ENCODE assay signal across 11 mouse cellular contexts in the genomic region with DNA sequence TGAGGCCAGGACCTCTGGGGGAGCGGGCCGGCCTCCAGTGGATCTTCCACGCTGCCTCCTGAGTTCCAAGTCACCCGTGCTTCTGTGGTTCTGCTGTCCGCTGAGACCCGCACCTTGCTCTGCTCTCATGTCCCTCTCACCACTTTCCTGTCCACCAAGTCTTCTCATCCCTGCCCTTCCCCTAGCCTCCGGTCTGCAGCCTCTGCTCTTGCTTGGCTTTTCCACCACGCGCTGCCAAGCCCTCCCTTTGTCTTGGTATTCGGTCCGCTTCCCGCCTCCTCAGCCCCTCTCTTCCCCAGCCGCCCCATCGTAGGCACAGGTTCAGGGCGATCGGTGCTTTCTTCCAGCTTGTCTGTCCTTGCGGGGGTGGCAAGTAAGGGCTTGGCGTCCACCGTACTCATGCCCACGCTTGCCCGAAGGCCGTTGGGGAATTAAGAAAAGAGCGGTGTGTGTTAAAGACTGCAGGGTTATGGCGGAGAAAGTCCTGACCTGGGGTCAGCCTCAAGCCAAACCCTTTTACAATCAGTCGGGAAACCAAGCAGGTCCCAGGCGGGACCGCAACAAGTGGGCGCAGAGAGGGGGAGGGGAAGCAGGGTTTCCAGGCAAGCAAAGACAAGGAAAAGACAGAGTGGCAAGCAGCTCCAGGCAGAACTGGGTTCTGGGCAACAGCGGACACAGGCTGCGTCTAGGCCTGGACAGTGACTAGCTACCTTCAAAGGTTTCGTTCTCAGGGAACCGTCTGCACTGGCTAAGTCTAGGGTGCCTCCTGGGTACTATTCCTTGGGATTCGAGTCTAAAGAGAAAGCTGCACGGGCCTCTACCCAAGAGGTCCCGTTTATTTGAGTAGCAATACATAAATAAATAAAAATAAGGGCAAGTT. TPM values are rescaled to one million over a fixed set of nuclear protein-coding genes. Genes with fewer than 3 reads are reported as not detected.
DNase-seq lines count a peak whose midpoint lies in the region; ATAC-seq lines count a peak whose summit lies in the region.
"Had no signal": no experiment of that assay in that cellular context is flagged by ENCODE, and none has a peak within 500 bp of the region (broad histone marks: within the 10 kb centered on the region; RNA-seq: fewer than 3 reads in every experiment).

No protein-coding gene starts in this region.

- H3K4me1 ChIP-seq in kidney, embryonic 14.5 days (ENCODE audit: control insufficient read depth, insufficient read depth, low read length) = peaks cover 11% of the 10 kb centered on the region
- H3K4me1 ChIP-seq in hindbrain, embryonic 10.5 days (replicated peaks) = peaks cover 73% of the 10 kb centered on the region
- H3K4me1 ChIP-seq in midbrain, embryonic 14.5 days (ENCODE audit: control insufficient read depth, insufficient read depth, low read length) = peaks cover 32% of the 10 kb centered on the region; the same call in 1 of the 2 replicates

- peaks cover 99% of the 10 kb centered on the region for H3K27me3 ChIP-seq in kidney, embryonic 14.5 days (ENCODE audit: control insufficient read depth, insufficient read depth, low read length)
- H3K27me3 ChIP-seq in hindbrain, embryonic 10.5 days (ENCODE audit: insufficient read depth, poor library complexity, severe bottlenecking) = peaks cover 89% of the 10 kb centered on the region
- H3K27me3 ChIP-seq in midbrain, embryonic 14.5 days (ENCODE audit: control insufficient read depth, insufficient read depth, low read length) = peaks cover 25% of the 10 kb centered on the region; the same call in 1 of the 2 replicates

- DNase-seq in kidney, adult 11 months = no peak
- peak; percentile 72 for DNase-seq in embryo, embryonic 10 days (ENCODE audit: low spot score)
- peak; percentile 80 for DNase-seq in hindbrain, embryonic 10.5 days (ENCODE audit: low spot score)
- DNase-seq in midbrain, embryonic 14.5 days = peak; percentile 66
- DNase-seq in gastrocnemius, postnatal 14 days = no peak
- no peak for DNase-seq in gastrocnemius, adult 8-10 months (ENCODE audit: low spot score in 2 of 2)
- no peak for DNase-seq in natural killer cell, adult 2 months (ENCODE audit: low spot score in 2 of 2)
- DNase-seq: lung, adult 2 months had no signal

- no peak overlapping the region for H3K9ac ChIP-seq in kidney, embryonic 14.5 days (ENCODE audit: low read depth, low read length)
- peak overlapping the region; percentile 51 for H3K9ac ChIP-seq in midbrain, embryonic 14.5 days (replicated peaks; ENCODE audit: low read length)
- H3K9ac ChIP-seq: heart, embryonic 15.5 days; stomach, embryonic 15.5 days had no signal

- no peaks in the 10 kb centered on the region for H3K36me3 ChIP-seq in kidney, embryonic 14.5 days (ENCODE audit: control insufficient read depth, insufficient read depth, low read length)
- peaks cover 13% of the 10 kb centered on the region for H3K36me3 ChIP-seq in hindbrain, embryonic 10.5 days
- H3K36me3 ChIP-seq in midbrain, embryonic 14.5 days (ENCODE audit: control insufficient read depth, insufficient read depth, low read length) = no peaks in the 10 kb centered on the region
- H3K36me3 ChIP-seq: heart, embryonic 15.5 days; stomach, embryonic 15.5 days had no signal

- H3K4me2 ChIP-seq in kidney, embryonic 14.5 days (replicated peaks; ENCODE audit: low read depth, low read length) = peak overlapping the region; percentile 35; the same call in 1 of the 2 replicates
- peak overlapping the region; percentile 64 for H3K4me2 ChIP-seq in midbrain, embryonic 14.5 days (ENCODE audit: low read length)
- H3K4me2 ChIP-seq: heart, embryonic 15.5 days; stomach, embryonic 15.5 days had no signal

- no peak overlapping the region for H3K27ac ChIP-seq in kidney, embryonic 14.5 days (ENCODE audit: low read depth, low read length)
- peak overlapping the region; percentile 94 for H3K27ac ChIP-seq in hindbrain, embryonic 10.5 days
- peak overlapping the region; percentile 75 for H3K27ac ChIP-seq in midbrain, embryonic 14.5 days (replicated peaks; ENCODE audit: low read depth, low read length)
- H3K27ac ChIP-seq: heart, embryonic 15.5 days; stomach, embryonic 15.5 days had no signal

- intact Hi-C loops in gastrocnemius, postnatal 14 days (cut with DNase I; ENCODE audit: low total_unique reads) = no loop called here

- H3K4me3 ChIP-seq in kidney, embryonic 14.5 days (ENCODE audit: low read length) = no peak overlapping the region
- H3K4me3 ChIP-seq in hindbrain, embryonic 10.5 days = peak overlapping the region; percentile 78
- H3K4me3 ChIP-seq in midbrain, embryonic 14.5 days (replicated peaks; ENCODE audit: low read depth, low read length) = peak overlapping the region; percentile 34
- H3K4me3 ChIP-seq: heart, embryonic 15.5 days; stomach, embryonic 15.5 days had no signal

- WGBS in kidney, embryonic 14.5 days = 1% methylated on average over 35 of the region's 35 CpGs
- WGBS in hindbrain, embryonic 10.5 days = under 1% methylated on average over 35 of the region's 35 CpGs
- under 1% methylated on average over 35 of the region's 35 CpGs for WGBS in midbrain, embryonic 14.5 days

- ATAC-seq in kidney, embryonic 14.5 days (ENCODE audit: low FRiP score, low TSS enrichment) = no peak
- ATAC-seq in midbrain, embryonic 14.5 days (ENCODE audit: low FRiP score, low TSS enrichment) = peak; percentile 29

- no peaks in the 10 kb centered on the region for H3K9me3 ChIP-seq in kidney, embryonic 14.5 days (ENCODE audit: control insufficient read depth, low read length)
- H3K9me3 ChIP-seq in hindbrain, embryonic 10.5 days = no peaks in the 10 kb centered on the region
- H3K9me3 ChIP-seq in midbrain, embryonic 14.5 days (ENCODE audit: control insufficient read depth, low read length) = no peaks in the 10 kb centered on the region
- H3K9me3 ChIP-seq: heart, embryonic 15.5 days; stomach, embryonic 15.5 days had no signal

RNA-seq across cellular contexts. Expression of gene Sox1, which starts 6.5 kb away (rescaled TPM):
- polyA plus RNA-seq in kidney, embryonic 14.5 days (2014; fragmentation: Nextera tagmentation; extraction: Ambion mirVana) = not detected in 2 replicates
- polyA plus RNA-seq in hindbrain, embryonic 10.5 days (2016; fragmentation: Nextera tagmentation; extraction: Ambion mirVana) = 2.5 and 2.6 TPM in 2 replicates
- polyA plus RNA-seq in midbrain, embryonic 14.5 days (2014; fragmentation: Nextera tagmentation; extraction: Ambion mirVana) = 3.4 and 3.8 TPM in 2 replicates
- total RNA-seq in gastrocnemius, postnatal 14 days (2021) = not detected
- not detected for total RNA-seq in gastrocnemius, adult 8-10 months (2022)
- polyA plus RNA-seq: heart, embryonic 15.5 days; lung, adult 2 months; stomach, embryonic 15.5 days had no signal

Comparison
In these comparisons a context has a peak if more than half of its experiments do, and no peak if none do; other contexts are left out.
1. DNase-seq: peak in embryo, embryonic 10 days (single experiment), hindbrain, embryonic 10.5 days (single experiment) and midbrain, embryonic 14.5 days (single experiment); none in kidney, adult 11 months (single experiment), gastrocnemius, postnatal 14 days (single experiment), gastrocnemius, adult 8-10 months (0 of 2) and natural killer cell, adult 2 months (0 of 2).